Mouse (Mus musculus): ENCODE measurements around the gene Gas2l1. TPM values are rescaled to one million over a fixed set of nuclear protein-coding genes. Genes with fewer than 3 reads are reported as not detected.

Gas2l1 gene
- total and polyA plus RNA-seq, 3 experiments: 41.1 to 89.0 TPM; not detected in 1

DNA sequence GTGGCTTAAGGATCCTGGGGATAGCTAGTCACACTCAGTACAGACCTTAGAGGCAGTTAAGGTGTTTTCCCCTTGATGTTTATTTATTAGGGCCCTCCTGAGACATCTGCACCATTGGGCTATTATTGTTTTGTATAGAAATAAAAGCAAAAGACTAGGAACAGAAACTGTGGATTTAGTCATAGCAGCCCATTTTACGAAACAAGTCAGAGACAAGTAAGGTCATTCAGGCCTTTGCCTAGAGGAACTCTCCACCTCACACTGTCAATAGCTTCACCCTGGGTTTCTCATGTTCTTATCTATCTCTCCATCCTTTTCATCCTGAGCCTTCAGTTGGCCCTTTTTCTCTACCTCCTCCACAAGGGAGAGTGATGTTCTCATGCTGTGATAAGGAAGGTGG lies 40.0 kb downstream of the Gas2l1 start:
- H3K79me2 ChIP-seq (ENCODE audit: control insufficient read depth, insufficient read depth, low read length, poor library complexity): no peaks in the 10 kb centered on the region
- H3K9me3 ChIP-seq (replicated peaks; ENCODE audit: insufficient read depth, low read length): no peaks in the 10 kb centered on the region
- TF ChIP-seq BHLHE40 (IDR thresholded peaks at IDR 0.05; ENCODE audit: borderline replicate concordance, low read depth, low read length): no peak
- TF ChIP-seq GABPA (IDR thresholded peaks at IDR 0.05; ENCODE audit: low read depth, low read length): no peak
- TF ChIP-seq ELF1 (IDR thresholded peaks at IDR 0.05; ENCODE audit: low read depth, low read length): no peak
- no peak for TF ChIP-seq MAZ (IDR thresholded peaks at IDR 0.05; ENCODE audit: low read depth, low read length)
- no peak for TF ChIP-seq MAX (IDR thresholded peaks at IDR 0.05; ENCODE audit: low read length)
- TF ChIP-seq CTCF (IDR thresholded peaks at IDR 0.05 in 2 of 3, conservative IDR thresholded peaks at IDR 0.05 in 1 of 3; ENCODE audit: control insufficient read depth in 1 of 3, insufficient read depth in 1 of 3, low read depth in 2 of 3, low read length in 3 of 3, poor library complexity in 1 of 3, severe bottlenecking in 1 of 3): no peak
- no peak for TF ChIP-seq CHD2 (IDR thresholded peaks at IDR 0.05; ENCODE audit: low read length)
- TF ChIP-seq GATA1 (IDR thresholded peaks at IDR 0.05; ENCODE audit: low read depth, low read length): no peak
- no peak for TF ChIP-seq CHD1 (IDR thresholded peaks at IDR 0.05; ENCODE audit: low read depth, low read length)
- no peak for TF ChIP-seq POLR2AphosphoS2 (IDR thresholded peaks at IDR 0.05; ENCODE audit: low read length)
- TF ChIP-seq UBTF (IDR thresholded peaks at IDR 0.05; ENCODE audit: borderline replicate concordance, insufficient read depth, low read depth, low read length): no peak
- no peak for TF ChIP-seq ZNF384 (IDR thresholded peaks at IDR 0.05; ENCODE audit: low read depth, low read length)
- H3K27me3 ChIP-seq (ENCODE audit: control insufficient read depth in 1 of 2, insufficient read depth in 2 of 2, low read length in 2 of 2): no peaks in the 10 kb centered on the region
- DNase-seq (ENCODE audit: low read depth, low spot score): no peak
- no peak overlapping the region for H3K9ac ChIP-seq (ENCODE audit: control insufficient read depth, low read depth, low read length, poor library complexity, severe bottlenecking)
- no peak overlapping the region for H3K4me3 ChIP-seq (ENCODE audit: control insufficient read depth in 1 of 2, insufficient read depth in 1 of 2, low read depth in 2 of 2, low read length in 2 of 2)
- no peaks in the 10 kb centered on the region for H3K4me1 ChIP-seq (ENCODE audit: control insufficient read depth in 1 of 2, insufficient read depth in 2 of 2, low read length in 2 of 2)
- no peak overlapping the region for H3K27ac ChIP-seq (ENCODE audit: control insufficient read depth, low read depth, low read length)
- peaks cover 0 to 16% of the 10 kb centered on the region in 2 experiments; a peak in 1 of 4 replicates for H3K36me3 ChIP-seq (ENCODE audit: control insufficient read depth in 1 of 2, insufficient read depth in 2 of 2, low read length in 2 of 2)

GRCm38 (mm10) chr11:5017506-5017905 lies 47.6 kb downstream of the Gas2l1 start:
- no peaks in the 10 kb centered on the region for H3K79me2 ChIP-seq (ENCODE audit: control insufficient read depth, insufficient read depth, low read length, poor library complexity)
- TF ChIP-seq EP300 (IDR thresholded peaks at IDR 0.05; ENCODE audit: low read depth in 1 of 2, low read length in 2 of 2) (no peak), ZMIZ1 (IDR thresholded peaks at IDR 0.05; ENCODE audit: low read depth, low read length) (no peak), CTCF (IDR thresholded peaks at IDR 0.05 in 2 of 3, conservative IDR thresholded peaks at IDR 0.05 in 1 of 3; ENCODE audit: control insufficient read depth in 1 of 3, insufficient read depth in 1 of 3, low read depth in 2 of 3, low read length in 3 of 3, poor library complexity in 1 of 3, severe bottlenecking in 1 of 3) (peak; percentile 26 to 47 (median 37); a peak in 5 of 6 replicates), E2F4 (IDR thresholded peaks at IDR 0.05; ENCODE audit: borderline replicate concordance, low read depth, low read length) (no peak)
- H3K9me3 ChIP-seq (replicated peaks; ENCODE audit: insufficient read depth, low read length): no peaks in the 10 kb centered on the region
- H3K9ac ChIP-seq (ENCODE audit: control insufficient read depth, low read depth, low read length, poor library complexity, severe bottlenecking): no peak overlapping the region
- no peaks in the 10 kb centered on the region for H3K4me1 ChIP-seq (ENCODE audit: control insufficient read depth in 1 of 2, insufficient read depth in 2 of 2, low read length in 2 of 2)
- DNase-seq (ENCODE audit: low read depth, low spot score): peak; percentile 46
- H3K27me3 ChIP-seq (ENCODE audit: control insufficient read depth in 1 of 2, insufficient read depth in 2 of 2, low read length in 2 of 2): no peaks in the 10 kb centered on the region
- no peak overlapping the region for H3K4me3 ChIP-seq (ENCODE audit: control insufficient read depth in 1 of 2, insufficient read depth in 1 of 2, low read depth in 2 of 2, low read length in 2 of 2)
- peaks cover 0 to 21% of the 10 kb centered on the region in 2 experiments; a peak in 2 of 4 replicates for H3K36me3 ChIP-seq (ENCODE audit: control insufficient read depth in 1 of 2, insufficient read depth in 2 of 2, low read length in 2 of 2)
- no peak overlapping the region for H3K27ac ChIP-seq (ENCODE audit: control insufficient read depth, low read depth, low read length)
